Mouse (Mus musculus) NIH3T3 (cell line): ENCODE data around the gene Prps1.
"Not testable (repeated sequence)": the region's sequence is repeated elsewhere in the genome, so short reads cannot be mapped to it uniquely, and the experiment has no call there.

Experiments
- DNase-seq: peaks from one replicate; pipeline ENCODE4 v3.0.0-alpha.2; 2012; ENCODE audit warnings: low read depth

Prps1 gene

DNA sequence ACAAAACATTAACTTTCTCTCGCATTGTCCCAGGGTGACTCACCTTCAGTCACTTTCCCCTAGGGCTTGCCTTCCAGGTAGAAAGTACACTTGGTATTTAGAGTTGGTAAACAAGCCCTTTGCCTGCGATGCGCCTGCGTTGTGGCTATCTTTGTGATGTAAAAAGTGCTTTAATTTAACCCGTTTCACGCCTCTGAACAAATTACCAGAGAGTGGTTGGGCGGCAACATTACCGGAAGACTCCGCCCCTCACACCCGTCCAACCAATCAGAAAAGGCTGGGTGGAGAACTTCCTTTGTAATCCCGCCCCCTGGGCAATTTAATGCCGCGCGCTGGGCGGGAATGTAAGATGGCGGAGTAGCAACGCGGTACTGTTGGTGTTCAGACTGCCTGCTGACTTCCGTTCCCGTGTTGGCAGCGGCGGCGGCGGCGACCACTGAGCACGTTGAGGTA is at the start of gene Prps1:
Gene Prps1 (plus strand): TSS at position 335 of the 453 bp plus-strand sequence.
- DNase-seq: peak; percentile 92

DNA sequence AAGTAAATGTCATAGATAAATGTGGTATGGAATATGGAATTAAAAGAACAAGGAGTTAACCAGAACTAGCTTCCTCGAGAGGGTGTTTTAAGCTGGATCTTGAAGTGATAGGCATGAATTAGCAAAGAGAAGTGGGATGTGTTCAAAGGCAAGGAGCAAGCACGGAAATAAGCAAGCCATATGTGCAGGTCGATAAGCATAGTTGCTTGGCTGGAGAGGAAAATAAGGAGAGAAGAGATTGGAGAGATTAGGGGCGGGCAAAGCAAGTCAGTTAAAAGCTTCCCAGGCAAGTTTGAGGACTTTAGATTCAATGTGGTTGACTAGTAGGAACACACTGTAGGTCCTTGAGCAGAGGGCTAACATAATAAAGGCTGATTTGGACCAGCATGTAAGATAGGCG is 48.8 kb upstream of the Prps1 start:
- DNase-seq: no peak

DNA sequence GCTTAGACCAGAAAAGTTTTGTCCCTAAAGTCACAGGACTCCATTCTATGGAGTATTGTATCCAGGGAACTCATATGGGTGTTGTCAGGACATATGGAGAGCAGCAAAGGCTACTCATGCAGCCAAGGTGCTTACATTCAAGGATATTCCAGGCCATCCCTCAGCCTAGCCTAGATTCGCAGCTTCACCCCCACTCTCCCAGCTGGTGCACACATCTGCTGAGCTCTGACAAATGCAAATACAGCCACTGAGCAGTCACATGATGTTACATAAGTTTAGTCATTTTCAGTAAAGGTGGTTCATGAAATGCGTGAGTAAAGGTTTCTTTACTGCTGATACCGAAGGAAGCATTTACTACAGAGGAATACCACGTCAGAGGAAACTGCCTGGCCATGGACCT is 37.9 kb upstream of the Prps1 start:
- DNase-seq: no peak

DNA sequence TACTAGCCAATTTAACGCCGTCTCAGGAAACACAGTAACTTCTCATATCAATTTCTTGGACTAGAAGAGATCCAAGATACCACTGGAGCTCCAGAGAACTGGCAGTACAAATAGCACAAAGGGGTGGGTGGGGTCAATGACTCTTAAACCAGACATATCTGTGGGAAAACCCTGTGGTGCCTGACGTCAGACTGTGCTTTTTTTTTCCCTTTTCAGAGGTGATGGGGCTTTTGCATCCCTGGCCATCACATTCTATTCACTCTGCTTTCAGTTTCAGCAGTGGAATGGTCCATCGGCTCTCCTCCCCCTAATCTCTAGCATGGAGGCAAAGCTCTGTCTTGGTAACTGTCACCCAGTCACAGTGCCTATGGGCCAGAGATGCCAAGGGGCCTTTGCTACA is 29.3 kb upstream of the Prps1 start:
- no peak for DNase-seq

DNA sequence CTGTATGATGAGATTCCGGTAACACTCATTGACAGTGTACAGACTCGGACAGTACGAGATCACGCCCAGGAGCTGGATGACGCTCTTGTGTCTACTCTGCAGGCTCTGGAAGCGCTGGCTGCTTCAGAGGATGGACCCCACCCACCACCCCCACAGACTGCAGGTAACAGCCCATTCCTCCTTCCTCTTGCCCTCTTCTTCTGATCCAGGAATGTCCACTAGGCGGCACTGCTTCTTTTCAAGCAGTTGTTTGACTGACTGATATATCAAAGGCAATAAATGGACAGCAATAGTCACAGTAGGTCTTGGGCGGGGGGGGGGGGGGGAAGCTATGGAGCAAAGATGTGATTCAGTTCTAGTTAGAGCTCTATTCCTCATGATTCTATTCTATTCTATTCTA is 28.2 kb upstream of the Prps1 start:
- no peak for DNase-seq

DNA sequence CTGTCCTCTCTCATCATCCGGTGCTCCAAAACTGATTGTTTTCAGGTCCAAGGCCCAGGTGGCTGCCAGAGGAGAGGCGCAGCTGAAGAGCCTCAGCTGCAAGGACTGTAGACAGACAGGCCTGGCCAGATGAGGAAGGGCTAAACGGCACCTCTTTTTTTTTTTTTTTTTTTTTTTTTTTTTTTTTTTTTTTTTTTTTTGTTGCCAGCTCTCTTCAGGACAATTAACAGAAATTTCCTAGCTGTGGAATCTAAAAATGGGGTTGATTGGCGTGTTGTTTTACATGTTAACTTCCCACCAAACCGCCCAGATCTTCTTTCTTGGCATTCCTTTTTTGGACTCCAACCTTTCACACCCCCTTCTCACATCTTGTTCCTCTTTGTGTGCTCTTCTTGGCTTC is 26.4 kb upstream of the Prps1 start:
- DNase-seq: no peak

DNA sequence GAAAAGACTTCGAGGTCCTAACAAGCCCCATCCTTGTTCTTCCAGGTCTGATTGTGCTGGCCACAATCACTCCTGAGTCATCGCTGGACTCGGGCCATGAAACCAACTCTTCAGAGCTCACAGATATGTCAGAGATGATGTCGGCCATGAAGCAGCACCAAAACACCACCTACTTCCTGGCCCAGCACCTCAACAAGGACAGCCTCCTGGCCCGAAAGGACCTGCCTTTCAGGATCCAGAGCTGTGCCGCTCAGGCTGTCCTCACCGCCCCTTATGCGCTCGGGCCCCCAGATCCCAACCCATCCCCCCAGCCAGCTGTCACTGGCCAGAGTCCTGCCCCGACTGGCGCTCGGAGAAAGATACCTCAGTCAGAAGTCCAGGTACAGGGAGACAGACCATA is 25.9 kb upstream of the Prps1 start:
- peak; percentile 70 for DNase-seq

DNA sequence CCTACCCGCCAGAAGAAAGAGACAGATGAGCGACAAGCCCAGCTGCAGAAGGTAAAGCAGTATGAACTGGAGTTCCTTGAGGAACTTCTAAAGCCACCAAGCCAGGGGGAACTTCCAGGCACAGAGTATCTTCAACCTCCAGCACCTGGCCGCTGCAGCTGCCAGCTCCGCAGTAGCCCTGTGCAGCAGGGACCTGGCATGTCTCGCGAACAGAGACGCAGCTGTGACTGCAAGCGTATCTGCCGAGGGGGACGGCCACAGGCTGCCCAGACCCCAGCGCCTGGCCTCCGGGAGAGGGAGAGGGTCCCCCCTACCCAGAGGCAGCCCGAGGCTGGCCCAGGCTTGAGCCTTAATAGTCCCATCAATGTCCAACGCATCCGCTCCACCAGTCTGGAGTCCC is 24.4 kb upstream of the Prps1 start:
- no peak for DNase-seq

DNA sequence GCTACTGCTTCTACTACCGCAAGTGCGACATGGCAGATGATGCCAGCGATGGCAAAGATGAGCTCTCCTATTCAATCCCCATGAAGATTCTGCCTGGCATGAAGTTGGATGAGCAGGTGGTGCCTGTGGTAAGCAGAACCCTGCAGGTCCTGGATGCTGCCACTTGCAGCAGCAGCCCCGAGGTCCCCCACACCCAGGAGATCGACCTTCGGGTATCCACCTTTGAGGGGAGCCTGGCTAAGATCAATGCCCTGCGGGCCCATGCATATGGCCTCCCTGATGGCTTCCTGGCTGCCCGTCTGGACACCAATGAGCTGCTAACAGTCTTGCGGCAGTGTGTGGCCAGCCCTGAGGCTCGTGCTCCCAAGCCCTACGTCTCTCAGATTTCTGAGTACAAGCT is 23.6 kb upstream of the Prps1 start:
- DNase-seq: no peak

DNA sequence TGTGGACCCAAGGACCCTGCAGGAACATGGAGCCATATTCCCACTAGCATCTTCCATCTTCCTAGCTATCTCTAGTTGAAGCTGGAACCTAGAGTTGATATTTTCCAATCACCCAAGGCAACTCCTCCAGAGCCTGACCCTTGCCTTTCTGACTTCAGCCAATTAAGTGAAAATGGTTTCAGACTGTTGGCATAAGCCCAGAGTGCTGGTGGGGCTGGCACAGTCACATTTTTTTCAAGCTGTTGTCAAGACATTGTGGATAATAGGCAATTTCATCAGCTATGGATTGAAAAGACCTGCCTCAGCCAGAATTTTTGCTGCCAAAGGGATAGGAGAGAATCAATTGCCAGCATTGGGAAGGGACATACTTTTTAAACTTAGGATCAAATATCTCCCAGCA is 18.5 kb upstream of the Prps1 start:
- no peak for DNase-seq

DNA sequence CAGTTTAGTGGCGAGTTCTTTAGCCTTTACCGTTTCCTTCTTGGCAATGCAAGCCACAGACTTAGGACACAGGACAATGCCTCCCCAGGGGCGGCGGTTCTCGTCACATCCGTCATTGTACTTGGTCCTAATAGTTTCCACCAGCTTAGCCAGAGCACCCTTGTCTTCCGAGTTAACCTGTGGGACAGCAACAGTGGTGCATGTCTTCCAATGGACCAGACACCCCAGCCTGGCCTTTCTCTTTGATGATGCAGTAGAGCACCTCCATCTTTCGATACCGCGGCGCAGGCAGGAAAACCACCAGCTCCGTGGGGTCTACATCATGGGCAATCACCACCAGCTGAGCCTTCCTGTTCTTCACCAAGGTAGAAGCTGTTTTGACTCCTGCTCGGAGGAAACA is 10.9 kb upstream of the Prps1 start:
- no peak for DNase-seq

DNA sequence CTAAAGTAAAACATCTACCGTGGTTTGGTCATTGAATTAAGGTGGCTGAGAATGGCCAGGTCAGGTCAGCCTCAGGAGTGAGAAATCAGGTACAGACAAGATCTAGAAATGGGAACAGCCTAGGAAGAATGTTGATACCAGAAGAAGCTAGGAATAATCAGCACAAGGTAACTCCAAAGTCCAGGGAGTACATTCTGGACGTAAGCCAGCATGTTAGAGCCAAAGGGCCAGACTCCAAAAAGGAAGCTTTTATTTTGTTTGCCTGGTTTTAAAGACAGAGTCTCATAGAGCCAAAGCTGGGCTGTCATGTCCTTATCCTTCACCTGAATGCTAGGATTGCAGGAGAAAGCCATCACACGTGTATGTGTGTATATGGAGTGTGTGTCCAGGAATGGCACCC is 6.3 kb upstream of the Prps1 start:
- DNase-seq: no peak

DNA sequence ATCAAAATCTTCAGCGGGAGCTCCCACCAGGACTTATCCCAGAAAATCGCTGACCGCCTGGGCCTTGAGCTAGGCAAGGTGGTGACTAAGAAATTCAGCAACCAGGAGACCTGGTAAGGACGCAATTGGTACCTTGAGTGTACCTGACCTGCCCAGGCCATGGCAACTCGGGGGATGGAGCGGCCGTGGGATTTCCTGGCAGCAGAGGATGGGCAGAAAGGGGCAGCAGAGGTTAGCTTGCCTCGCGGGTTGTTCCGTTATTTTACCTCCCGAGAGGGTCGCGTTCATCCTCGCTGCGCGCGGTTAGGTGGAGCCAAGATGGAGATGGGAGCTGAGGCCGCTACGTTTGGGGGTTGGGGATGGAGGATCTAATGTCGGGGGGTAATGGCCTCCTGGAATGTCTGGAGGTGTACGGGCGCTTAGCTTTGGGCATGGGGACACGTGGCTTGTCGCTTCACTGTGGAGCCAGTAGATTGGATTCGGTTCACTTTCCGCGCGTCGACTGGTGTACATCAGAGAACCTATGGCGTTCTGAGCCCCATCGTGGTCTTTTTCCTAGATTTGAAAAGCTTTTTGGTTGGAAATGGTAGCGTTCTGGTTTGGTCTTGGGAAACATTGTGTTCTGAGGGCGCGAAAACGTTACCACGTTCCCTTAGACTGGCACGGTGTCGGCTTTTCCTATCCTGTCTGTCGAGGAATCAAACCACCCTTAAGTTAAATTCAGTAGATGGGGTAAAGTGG is 508 bp downstream of the Prps1 start:
- peak; percentile 10 for DNase-seq

DNA sequence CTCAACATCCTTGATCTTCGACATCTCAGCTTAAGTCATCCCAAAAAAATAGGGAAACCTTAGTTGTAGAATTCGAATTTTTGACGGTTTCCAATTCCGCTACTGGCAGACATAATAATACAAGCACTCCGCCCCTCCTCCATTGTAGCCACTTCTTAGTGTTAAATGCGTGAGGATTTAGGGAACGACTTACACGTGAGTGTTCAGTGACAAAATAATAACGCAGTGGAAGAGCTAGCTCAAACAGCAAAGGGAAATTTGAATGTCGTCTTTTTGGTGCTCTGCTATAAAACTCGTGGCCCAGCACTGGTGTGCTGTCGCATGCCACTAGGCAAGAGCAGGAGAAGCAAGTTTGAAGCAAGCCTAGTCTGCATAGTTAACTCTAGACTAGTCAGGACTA is 1.1 kb downstream of the Prps1 start:
- peak; percentile 2 for DNase-seq

DNA sequence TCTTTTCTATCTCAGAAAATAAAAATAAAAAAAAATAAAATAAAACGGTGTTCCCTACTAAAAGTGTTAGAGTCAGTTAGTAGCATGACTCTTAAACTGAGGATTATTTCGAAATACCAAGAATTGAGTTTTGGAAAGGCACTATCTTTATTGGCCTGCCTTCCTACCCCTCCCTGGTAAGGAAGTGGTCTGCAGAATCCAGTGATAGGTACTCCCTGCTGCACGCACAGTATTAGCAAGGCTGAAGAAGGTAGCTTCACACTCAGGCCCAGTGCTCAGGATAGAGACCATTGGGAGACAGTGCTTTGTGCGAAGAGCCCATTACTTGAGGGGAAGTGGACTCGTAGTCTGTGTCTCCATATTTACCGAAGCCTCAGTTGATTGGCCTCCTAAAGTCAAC is 21.8 kb downstream of the Prps1 start:
- no peak for DNase-seq

DNA sequence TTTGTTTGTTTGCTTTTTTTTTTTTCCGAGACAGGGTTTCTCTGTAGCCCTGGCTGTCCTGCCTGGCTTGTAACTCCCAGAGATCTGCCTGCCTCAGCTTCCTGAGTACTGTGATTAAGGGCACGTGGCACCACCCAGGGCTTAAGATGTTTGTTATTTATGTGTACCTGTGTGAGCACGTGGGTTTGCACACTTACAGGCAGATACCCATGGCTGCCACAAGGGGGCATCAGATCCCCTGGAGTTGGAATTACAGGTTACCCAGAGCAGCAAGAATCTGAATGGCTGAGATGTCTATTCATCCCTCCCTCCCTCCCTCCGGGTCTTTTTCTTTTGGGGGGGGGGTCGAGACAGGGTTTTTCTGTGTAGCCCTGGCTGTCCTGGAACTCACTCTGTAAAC is 22.8 kb downstream of the Prps1 start:
- peak; percentile 54 for DNase-seq

DNA sequence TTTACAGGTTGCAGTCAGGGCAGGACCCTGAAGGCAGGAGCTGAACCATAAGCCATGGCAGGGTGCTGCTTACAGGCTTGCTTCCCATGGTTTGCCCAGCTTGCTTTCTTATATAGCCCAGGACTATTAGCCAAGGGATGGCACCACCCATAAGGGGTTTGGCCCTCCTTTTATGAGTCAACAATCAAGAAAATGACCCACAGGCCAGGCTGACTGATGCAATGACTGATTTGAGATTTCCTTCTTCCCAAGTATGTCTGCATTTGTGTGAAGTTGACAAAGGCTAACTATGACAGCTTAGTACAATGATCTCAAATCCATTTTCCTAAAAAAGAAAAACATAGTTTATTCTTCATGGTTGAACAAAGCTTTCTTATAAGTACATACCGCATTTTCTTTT is 32.8 kb downstream of the Prps1 start:
- DNase-seq: no peak

DNA sequence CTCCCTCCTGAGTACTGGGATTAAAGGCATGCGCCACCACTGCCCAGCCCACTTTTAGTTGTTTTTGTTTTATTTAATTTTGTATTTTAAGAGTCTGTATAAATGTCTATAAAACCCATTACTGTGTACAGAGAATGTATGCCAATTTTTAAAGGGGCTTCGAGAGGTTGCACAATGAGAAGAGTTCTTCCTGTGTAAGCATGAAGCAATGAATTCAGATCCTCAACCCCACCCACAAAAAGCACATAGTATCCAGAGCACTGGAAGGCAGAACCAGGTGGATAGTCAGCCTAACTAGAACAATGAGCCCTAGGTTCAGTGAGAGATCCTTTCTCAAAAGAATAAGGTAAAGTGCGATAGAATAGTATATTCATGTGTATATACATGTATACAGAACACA is 33.8 kb downstream of the Prps1 start:
- no peak for DNase-seq

DNA sequence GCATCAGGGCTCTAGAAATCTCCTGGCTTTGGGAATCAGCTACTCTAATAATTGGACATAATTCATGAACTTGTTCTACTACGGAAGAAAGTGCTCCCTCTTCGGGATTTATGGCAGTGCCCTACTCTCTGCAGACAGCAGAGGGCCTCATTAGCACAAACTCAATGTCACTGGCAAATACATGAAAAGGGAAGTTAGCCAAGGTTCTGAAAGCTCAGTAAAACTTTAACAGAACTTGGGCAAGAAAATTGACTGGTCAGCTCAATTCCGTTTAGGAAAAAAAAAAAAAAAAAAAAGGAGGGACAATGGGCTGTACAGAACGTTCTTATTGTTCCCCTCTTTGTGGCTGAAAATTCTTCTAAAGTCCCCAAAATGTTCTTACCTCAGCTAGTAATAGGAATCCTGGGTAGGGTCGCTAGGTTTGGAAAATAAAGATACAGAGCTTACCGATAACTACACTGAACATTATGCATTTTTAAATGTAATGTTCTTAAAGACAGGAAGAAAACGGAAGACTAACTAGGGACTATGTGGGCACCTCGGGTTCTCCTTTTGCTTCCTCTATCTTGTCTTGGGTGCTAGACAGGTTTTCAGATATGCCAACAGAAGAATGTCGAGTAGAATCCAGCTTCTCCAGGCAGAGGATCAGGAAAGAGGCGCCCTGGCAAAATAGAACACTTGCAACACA is 35.6 kb downstream of the Prps1 start:
- DNase-seq: peak; percentile 76

DNA sequence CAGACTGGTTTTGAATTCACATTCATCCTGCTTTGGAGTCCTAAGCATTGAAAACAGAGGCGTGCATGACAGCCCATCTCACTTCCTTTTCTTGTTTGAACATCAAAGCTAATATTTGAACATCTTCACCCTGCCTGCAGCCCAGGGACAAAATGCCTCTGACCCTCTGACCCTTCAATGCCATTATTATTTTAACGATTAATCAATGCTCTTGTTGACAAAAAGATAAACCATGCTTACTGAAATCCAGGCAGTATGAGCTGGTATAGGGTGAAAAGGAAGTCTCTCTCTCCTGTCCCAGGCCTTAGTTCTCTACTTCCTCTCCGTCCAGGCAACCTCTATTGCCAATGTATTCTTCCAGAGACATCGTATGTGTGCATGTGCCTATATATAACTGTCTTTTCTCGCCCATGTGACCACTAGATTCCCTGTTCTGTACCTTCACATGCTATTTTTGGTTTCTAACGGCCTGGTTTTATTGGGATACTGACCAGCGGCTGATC is 37.2 kb downstream of the Prps1 start:
- no peak for DNase-seq

DNA sequence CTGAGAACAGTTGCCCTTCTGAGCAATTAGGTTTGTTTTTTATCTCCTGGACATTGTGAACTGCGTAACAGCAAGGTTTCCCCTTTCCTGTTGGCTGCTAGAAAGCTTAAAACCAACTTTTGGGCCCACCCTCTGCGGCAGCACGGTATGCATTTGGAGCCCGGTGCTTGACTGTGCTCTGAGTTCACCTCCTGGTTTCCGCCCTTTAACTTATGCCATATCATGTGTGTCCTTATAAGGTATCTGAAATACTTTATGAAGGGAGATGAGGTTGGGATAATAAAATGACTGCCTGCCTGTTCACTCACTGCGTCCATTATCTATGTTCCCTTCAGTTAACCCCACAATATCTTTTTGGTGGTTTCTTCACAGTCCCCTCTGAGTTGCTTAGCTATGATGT is 37.8 kb downstream of the Prps1 start:
- DNase-seq: no peak

DNA sequence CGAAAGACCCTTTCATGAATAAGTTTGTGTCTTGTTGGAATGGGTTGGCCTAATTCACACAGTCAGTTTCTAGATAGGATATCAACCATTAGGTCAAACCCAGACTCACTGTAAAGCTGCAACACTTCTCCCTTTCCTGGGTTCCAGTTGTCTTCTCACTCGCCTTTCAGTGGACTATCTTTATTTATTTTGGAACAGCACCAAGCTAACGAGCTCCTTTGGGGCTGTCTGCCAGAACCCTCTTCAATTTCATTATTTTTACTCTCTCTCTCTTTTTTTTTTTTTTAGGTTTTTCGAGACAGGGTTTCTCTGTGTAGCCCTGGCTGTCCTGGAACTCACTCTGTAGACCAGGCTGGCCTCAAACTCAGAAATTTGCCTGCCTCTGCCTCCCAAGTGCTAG is 42.0 kb downstream of the Prps1 start:
- DNase-seq: not testable (repeated sequence)

DNA sequence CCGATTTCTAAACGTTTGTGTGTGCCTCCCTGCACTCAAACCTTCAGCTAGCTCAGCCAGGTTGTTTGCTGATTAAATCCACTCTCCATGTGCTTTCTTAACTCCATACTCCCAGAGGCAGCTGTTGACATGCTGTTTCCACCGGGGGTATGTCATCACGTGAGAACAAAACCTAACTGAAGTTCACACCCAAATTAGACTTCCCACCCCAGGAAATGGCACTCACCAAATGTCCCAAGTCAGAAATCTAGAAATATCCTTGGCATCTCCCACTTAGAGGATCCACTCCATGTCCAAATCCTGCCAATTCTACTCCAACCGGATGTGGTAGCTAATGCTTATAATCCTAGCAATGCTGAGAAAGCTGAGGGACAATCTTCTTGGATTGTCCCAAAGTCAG is 43.9 kb downstream of the Prps1 start:
- DNase-seq: no peak
